Mouse (Mus musculus) heart, postnatal 0 days (tissue): Measurements from ENCODE around the gene Flot1. TPM values are rescaled to one million over a fixed set of nuclear protein-coding genes. Genes with fewer than 3 reads are reported as not detected.

Experiments used
- ATAC-seq: fragments of 200-750 bp; cut with Nextera tagmentation; 2 replicates; pipeline ENCODE4 v1.8.0; 2017; ENCODE audit warnings: low read depth, moderate number of reproducible peaks, moderate library complexity; ENCODE audit not compliant: insufficient read depth
- DNase-seq: peaks from one replicate; pipeline ENCODE4 v3.0.0-alpha.2; 2016; ENCODE audit warnings: low spot score
- H3K27ac ChIP-seq: fragments of 300-500 bp; sonication (generic); 2 replicates; pipeline ENCODE4 v1.5.1; 2014; ENCODE audit warnings: low read depth, mild to moderate bottlenecking
- H3K27me3 ChIP-seq: fragments of 300-500 bp; sonication (generic); 2 replicates; pipeline ENCODE4 v1.6.1; 2014; ENCODE audit warnings: low read length, mixed read lengths; ENCODE audit not compliant: control insufficient read depth, insufficient read depth
- H3K36me3 ChIP-seq: fragments of 300-500 bp; sonication (generic); replicated peaks from 2 replicates; pipeline ENCODE4 v1.6.1; 2014; ENCODE audit warnings: low read length, mixed read lengths; ENCODE audit not compliant: control insufficient read depth, insufficient read depth
- H3K4me1 ChIP-seq: fragments of 300-500 bp; sonication (generic); 2 replicates; pipeline ENCODE4 v1.6.1; 2014; ENCODE audit warnings: antibody characterized with exemption; ENCODE audit not compliant: control insufficient read depth, insufficient read depth
- H3K4me2 ChIP-seq: fragments of 300-500 bp; sonication (generic); 2 replicates; pipeline ENCODE4 v1.6.1; 2014; ENCODE audit warnings: low read depth, mild to moderate bottlenecking, low read length, moderate library complexity
- H3K4me3 ChIP-seq: fragments of 300-500 bp; sonication (generic); 2 replicates; pipeline ENCODE4 v1.5.1; 2014; ENCODE audit warnings: low read depth, low read length
- H3K9ac ChIP-seq: fragments of 300-500 bp; sonication (generic); replicated peaks from 2 replicates; pipeline ENCODE4 v1.6.1; 2014; ENCODE audit warnings: low read depth, low read length, mixed read lengths
- H3K9me3 ChIP-seq: fragments of 300-500 bp; sonication (generic); replicated peaks from 2 replicates; pipeline ENCODE4 v1.6.1; 2016; ENCODE audit warnings: low read length; ENCODE audit not compliant: control insufficient read depth
- CTCF ChIP-seq: IDR thresholded peaks from 2 replicates; pipeline ENCODE4 v1.5.1; 2016; ENCODE audit warnings: antibody characterized with exemption, control low read depth, low read depth
- EP300 ChIP-seq: IDR thresholded peaks from 2 replicates; pipeline ENCODE4 v1.6.1; 2016; ENCODE audit warnings: antibody characterized with exemption, low read depth
- WGBS: fragments of 180-500 bp; shearing (Covaris S2); extraction: QIAGEN DNeasy Blood & Tissue Kit; methylation state at CpG from one replicate; pipeline ENCODE4 v1.1.7; 2014; 5-methylcytosine and 5-hydroxymethylcytosine counted together
- polyA plus RNA-seq: library from polyadenylated mRNA; unstranded; fragments of >200 nt; fragmentation: Nextera tagmentation; extraction: Ambion mirVana; gene quantifications from 2 replicates; pipeline ENCODE4 v1.2.1, GENCODE M21; 2015
- total RNA-seq: library from RNA; depleted of rRNA; stranded (reverse); fragments of >200 nt; gene quantifications from 2 replicates; pipeline ENCODE4 v1.2.3, GENCODE M21; 2014; ENCODE audit warnings: low replicate concordance

Gene Flot1
- total and polyA plus RNA-seq, 2 experiments from 2014 or later: 132 to 163 TPM

- Histone ChIP-seq H3K4me2 (no peak overlapping the region), H3K4me1 (peaks cover 55% of the 10 kb centered on the region), H3K27ac (peak overlapping the region; percentile 96), H3K9me3 (no peaks in the 10 kb centered on the region), H3K27me3 (no peaks in the 10 kb centered on the region), H3K4me3 (no peak overlapping the region), H3K36me3 (no peaks in the 10 kb centered on the region), H3K9ac (0 out of 2 replicates have a peak overlapping the region, but pooled peaks have one; percentile 31)
- ATAC-seq: no peak; the same call in none of the 2 replicates
- TF ChIP-seq CTCF (no peak), EP300 (no peak)
- DNase-seq: no peak
- WGBS: 30% methylated on average over 6 of the region's 6 CpGs
These were observed 10.3 kb upstream of the Flot1 start for GRCm38 (mm10) chr17:35812736-35813135.

GRCm38 (mm10) chr17:35813245-35813647 lies 9.8 kb upstream of the Flot1 start:
- peak overlapping the region; percentile 96 for H3K27ac ChIP-seq
- H3K27me3 ChIP-seq: no peaks in the 10 kb centered on the region
- WGBS: 9% methylated on average over 7 of the region's 7 CpGs
- ATAC-seq (peak; percentile 91), DNase-seq (peak; percentile 98)
- no peaks in the 10 kb centered on the region for H3K9me3 ChIP-seq
- no peaks in the 10 kb centered on the region for H3K36me3 ChIP-seq
- H3K4me2 ChIP-seq: no peak overlapping the region
- H3K9ac ChIP-seq: 0 out of 2 replicates have a peak overlapping the region, but pooled peaks have one; percentile 31
- no peak overlapping the region for H3K4me3 ChIP-seq
- TF ChIP-seq EP300 (peak; percentile 83), CTCF (no peak)
- H3K4me1 ChIP-seq: peaks cover 55% of the 10 kb centered on the region

DNA sequence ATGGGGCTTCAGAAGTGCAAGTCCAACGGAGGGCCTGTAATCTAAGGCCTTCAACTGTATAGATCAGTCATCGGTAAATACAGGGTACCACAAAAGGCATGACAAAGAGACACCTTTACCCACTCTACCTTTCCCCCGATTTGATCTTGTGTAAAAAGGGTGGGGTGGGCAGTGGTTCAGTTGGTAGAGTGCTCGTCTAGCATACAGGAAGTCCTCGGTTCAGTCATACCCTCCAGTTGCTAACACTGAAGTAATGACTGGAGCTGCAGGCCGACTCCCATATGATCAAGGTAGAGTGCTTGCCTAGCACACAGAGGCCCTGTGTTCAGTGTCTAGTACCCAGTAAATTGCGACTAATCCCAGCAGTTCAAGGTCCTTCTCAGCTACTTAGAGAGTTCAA lies 9.4 kb upstream of the Flot1 start:
- Histone ChIP-seq H3K9ac (no peak overlapping the region), H3K36me3 (no peaks in the 10 kb centered on the region), H3K27ac (peak overlapping the region; percentile 96), H3K4me1 (peaks cover 55% of the 10 kb centered on the region), H3K9me3 (no peaks in the 10 kb centered on the region), H3K27me3 (no peaks in the 10 kb centered on the region), H3K4me3 (no peak overlapping the region), H3K4me2 (no peak overlapping the region)
- TF ChIP-seq CTCF (no peak), EP300 (no peak; the same call in 1 of the 2 replicates)
- DNase-seq (no peak), ATAC-seq (peak; percentile 9)
- WGBS: 40% methylated on average over 7 of the region's 7 CpGs

- Histone ChIP-seq H3K9me3 (no peaks in the 10 kb centered on the region), H3K27me3 (no peaks in the 10 kb centered on the region), H3K36me3 (no peaks in the 10 kb centered on the region), H3K4me2 (no peak overlapping the region), H3K4me3 (no peak overlapping the region), H3K4me1 (peaks cover 55% of the 10 kb centered on the region), H3K9ac (no peak overlapping the region), H3K27ac (peak overlapping the region; percentile 96)
- ATAC-seq (no peak), DNase-seq (no peak)
- TF ChIP-seq EP300 (no peak), CTCF (no peak)
- WGBS: 54% methylated on average over 6 of the region's 6 CpGs
These were observed 8.4 kb upstream of the Flot1 start for GRCm38 (mm10) chr17:35814678-35815077.

DNA sequence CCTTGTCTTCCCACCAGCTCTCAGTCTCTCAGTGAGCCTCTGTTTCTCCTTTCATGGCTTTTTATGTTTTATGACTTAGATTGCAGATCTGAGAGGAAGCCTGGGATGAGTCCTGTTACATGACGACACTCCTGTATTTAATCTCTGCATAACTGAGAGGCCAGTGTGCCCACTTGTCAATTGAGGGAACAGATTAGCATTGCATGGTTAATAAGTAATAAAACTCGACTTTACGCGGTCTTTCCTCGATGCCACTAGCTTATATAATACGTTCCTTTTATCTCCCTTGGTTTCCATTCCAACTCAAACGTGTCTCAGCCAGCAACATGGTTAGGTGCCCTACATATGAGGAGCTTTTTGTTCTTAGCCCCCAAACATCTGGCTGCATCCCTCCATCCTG lies 7.2 kb upstream of the Flot1 start:
- H3K4me3 ChIP-seq: no peak overlapping the region
- TF ChIP-seq CTCF (no peak), EP300 (no peak)
- WGBS: 47% methylated on average over 7 of the region's 7 CpGs
- no peaks in the 10 kb centered on the region for H3K9me3 ChIP-seq
- ATAC-seq (no peak), DNase-seq (no peak)
- peak overlapping the region; percentile 96 for H3K27ac ChIP-seq
- no peaks in the 10 kb centered on the region for H3K36me3 ChIP-seq
- no peaks in the 10 kb centered on the region for H3K27me3 ChIP-seq
- H3K9ac ChIP-seq: no peak overlapping the region
- H3K4me2 ChIP-seq: no peak overlapping the region
- H3K4me1 ChIP-seq: peaks cover 54% of the 10 kb centered on the region

DNA sequence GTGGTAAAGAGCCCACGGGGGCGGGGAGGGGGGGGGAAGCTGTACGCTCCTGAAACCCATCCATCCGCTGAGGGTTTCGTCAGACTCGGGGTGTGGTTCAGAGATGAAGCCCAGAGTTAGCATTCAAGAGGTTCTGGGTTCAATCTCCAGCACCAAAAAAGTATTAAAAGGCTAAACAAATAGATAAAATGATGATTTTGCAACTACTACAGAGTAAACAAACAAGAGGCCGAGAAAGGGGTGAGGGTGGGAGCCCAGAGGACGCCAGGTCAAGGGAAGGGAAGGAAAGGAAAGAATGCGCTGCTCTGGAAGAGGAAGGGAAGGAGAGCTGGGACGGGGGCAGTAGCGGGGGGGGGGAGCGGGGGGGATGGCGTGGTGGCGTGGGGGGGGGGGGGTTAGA lies 6.3 kb upstream of the Flot1 start:
- no peaks in the 10 kb centered on the region for H3K9me3 ChIP-seq
- DNase-seq (no peak), ATAC-seq (no peak)
- no peak for TF ChIP-seq EP300
- no peak for TF ChIP-seq CTCF
- H3K4me3 ChIP-seq: no peak overlapping the region
- no peaks in the 10 kb centered on the region for H3K27me3 ChIP-seq
- no peak overlapping the region for H3K4me2 ChIP-seq
- H3K36me3 ChIP-seq: no peaks in the 10 kb centered on the region
- no peak overlapping the region for H3K9ac ChIP-seq
- peaks cover 46% of the 10 kb centered on the region for H3K4me1 ChIP-seq
- 64% methylated on average over 8 of the region's 14 CpGs for WGBS
- H3K27ac ChIP-seq: peak overlapping the region; percentile 96
